Mouse (Mus musculus) midbrain, embryonic 15.5 days (tissue): ENCODE data around the gene Samd8. TPM values are rescaled to one million over a fixed set of nuclear protein-coding genes. Genes with fewer than 3 reads are reported as not detected.

Experiments
- ATAC-seq: fragments of 200-750 bp; cut with Nextera tagmentation; replicated peaks from 2 replicates; pipeline ENCODE4 v1.8.0; 2017; ENCODE audit warnings: moderate TSS enrichment
- H3K27ac ChIP-seq: fragments of 300-500 bp; sonication (generic); 2 replicates; pipeline ENCODE4 v1.5.1; 2015; ENCODE audit warnings: mild to moderate bottlenecking, inconsistent platforms
- H3K27me3 ChIP-seq: fragments of 300-500 bp; sonication (generic); replicated peaks from 2 replicates; pipeline ENCODE4 v1.6.1; 2015; ENCODE audit warnings: inconsistent platforms
- H3K36me3 ChIP-seq: fragments of 300-500 bp; sonication (generic); replicated peaks from 2 replicates; pipeline ENCODE4 v1.6.1; 2015; ENCODE audit warnings: inconsistent platforms
- H3K4me1 ChIP-seq: fragments of 300-500 bp; sonication (generic); 2 replicates; pipeline ENCODE4 v1.6.1; 2015; ENCODE audit warnings: inconsistent platforms
- H3K4me2 ChIP-seq: fragments of 300-500 bp; sonication (generic); 2 replicates; pipeline ENCODE4 v1.6.1; 2015; ENCODE audit warnings: inconsistent platforms, mild to moderate bottlenecking, moderate library complexity
- H3K4me3 ChIP-seq: fragments of 300-500 bp; sonication (generic); 2 replicates; pipeline ENCODE4 v1.5.1; 2015; ENCODE audit warnings: mild to moderate bottlenecking, inconsistent platforms
- H3K9ac ChIP-seq: fragments of 300-500 bp; sonication (generic); 2 replicates; pipeline ENCODE4 v1.6.1; 2015; ENCODE audit warnings: mild to moderate bottlenecking, inconsistent platforms
- H3K9me3 ChIP-seq: fragments of 300-500 bp; sonication (generic); 2 replicates; pipeline ENCODE4 v1.6.1; 2016; ENCODE audit warnings: inconsistent platforms
- WGBS: fragments of 180-500 bp; shearing (Covaris S2); methylation state at CpG from one replicate; pipeline ENCODE4 v1.1.7; 2015; ENCODE audit warnings: mixed read lengths; 5-methylcytosine and 5-hydroxymethylcytosine counted together
- polyA plus RNA-seq: library from polyadenylated mRNA; unstranded; fragments of >200 nt; fragmentation: Nextera tagmentation; extraction: Ambion mirVana; gene quantifications from 2 replicates; pipeline ENCODE4 v1.2.1, GENCODE M21; 2015

The Samd8 gene
- polyA plus RNA-seq, 1 experiment from 2014 or later: 22.2 TPM

DNA sequence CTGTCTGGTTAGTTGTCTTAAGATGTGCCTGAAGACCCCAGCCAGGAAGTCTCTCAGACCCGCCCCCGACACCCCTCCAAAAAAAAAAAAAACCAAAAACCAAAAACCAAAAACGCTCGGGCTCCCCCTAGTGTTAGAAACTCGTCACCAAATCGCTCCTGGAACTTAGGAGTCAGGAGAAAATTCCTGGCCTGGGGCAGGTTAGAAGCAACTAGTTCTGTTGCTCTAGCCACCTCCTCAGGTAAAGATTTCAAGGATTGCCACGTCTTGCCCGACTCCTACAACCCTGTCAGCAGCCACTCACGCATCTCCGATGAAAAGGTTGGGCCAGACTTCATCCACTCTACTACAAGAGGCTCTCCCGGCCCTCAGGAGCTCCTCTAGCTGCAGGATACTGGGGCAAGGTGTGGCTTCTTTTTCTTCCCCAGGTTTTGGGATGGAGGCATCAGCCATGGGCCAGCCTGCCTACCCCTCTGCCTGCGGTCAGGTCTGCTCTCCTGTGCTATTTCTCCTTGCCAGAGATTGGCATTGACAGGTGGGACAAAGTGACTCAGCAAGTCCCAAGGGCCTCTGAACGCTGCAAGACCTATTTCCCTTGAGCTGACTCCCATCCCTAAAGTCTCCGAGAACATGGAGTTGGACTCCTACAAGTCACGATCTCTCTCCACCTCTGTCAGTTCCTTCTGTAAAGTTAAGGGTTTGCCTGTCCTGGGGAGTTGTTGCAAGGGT lies 2.0 kb upstream of the Samd8 start:
- 43% methylated on average over 15 of the region's 15 CpGs for WGBS

DNA sequence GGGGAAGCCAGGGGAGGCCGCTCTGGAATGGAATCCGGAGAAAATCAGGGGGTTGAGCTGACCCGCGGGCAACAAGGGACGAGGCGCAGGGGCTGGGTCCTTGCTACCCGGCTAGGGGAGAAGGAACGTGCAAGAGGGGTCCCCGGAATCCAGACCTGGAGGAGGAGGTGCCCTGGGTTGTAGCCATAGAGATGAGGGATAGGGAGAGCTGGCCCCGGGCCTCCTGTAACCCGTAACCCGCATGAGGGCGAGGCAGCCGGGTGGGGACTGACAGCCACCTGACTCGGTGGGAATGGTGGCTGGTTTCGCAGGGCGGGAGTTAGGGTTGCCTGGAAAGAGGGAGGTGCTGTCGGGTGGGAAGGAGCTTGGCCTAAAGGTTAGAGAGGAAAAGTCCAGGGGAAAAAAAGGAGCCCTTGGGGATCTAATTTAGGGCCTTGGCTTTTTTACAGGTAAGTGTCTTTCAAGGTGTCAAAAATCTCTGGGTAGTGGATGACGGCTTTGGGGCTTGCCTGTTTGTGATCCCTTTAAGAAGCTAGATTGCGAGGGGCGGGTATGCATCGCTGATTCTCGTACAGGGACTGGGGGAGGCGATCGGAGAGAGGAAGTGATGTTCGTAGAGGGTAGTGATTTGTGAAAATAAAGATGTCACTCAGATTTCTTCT lies 681 bp downstream of the Samd8 start, which contains the start of gene Dusp13:
Gene Dusp13, minus strand, starts transcription at position 301 of the 662 bp plus-strand sequence.
- peak; percentile 77 for ATAC-seq
- H3K9me3 ChIP-seq: no peaks in the 10 kb centered on the region
- H3K4me1 ChIP-seq: peaks cover 19% of the 10 kb centered on the region
- H3K27ac ChIP-seq: peak within 1 kb of the TSS; percentile 89
- peak within 1 kb of the TSS; percentile 79 for H3K9ac ChIP-seq
- peak within 1 kb of the TSS; percentile 83 for H3K4me3 ChIP-seq
- no peaks in the 10 kb centered on the region for H3K36me3 ChIP-seq
- 0% methylated on average over 26 of the region's 26 CpGs for WGBS
- peak within 1 kb of the TSS; percentile 69 for H3K4me2 ChIP-seq
- no peaks in the 10 kb centered on the region for H3K27me3 ChIP-seq

More for the DNA sequence above, 2.0 kb upstream of the Samd8 start:
- no peak for ATAC-seq
- no peaks in the 10 kb centered on the region for H3K27me3 ChIP-seq
- H3K4me1 ChIP-seq: peaks cover 15% of the 10 kb centered on the region
- H3K4me3 ChIP-seq: no peak overlapping the region
- no peaks in the 10 kb centered on the region for H3K9me3 ChIP-seq
- no peak overlapping the region for H3K27ac ChIP-seq
- no peak overlapping the region for H3K4me2 ChIP-seq
- no peak overlapping the region for H3K9ac ChIP-seq
- no peaks in the 10 kb centered on the region for H3K36me3 ChIP-seq

DNA sequence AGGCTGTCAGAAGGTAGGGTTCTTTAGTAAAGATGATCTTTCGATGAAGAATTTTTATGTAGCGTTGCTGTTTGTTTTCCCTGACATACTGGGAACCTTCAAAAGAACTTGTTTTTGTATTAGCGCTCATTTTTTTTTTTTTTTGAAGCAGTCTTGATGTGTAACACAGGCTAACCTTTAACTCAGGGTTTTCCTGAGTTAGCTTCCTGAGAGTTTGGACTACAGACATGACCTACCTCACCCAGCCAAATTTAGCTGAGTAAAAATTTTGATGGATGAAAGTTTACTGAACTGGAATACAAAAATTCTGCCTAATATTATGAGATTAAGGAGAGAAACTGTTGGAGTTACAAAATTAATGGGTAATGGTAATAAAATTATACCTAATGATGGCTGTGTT lies 2.1 kb downstream of the Samd8 start:
- Histone ChIP-seq H3K4me2 (peak overlapping the region; percentile 69), H3K9me3 (no peaks in the 10 kb centered on the region), H3K4me1 (peaks cover 19% of the 10 kb centered on the region), H3K27me3 (no peaks in the 10 kb centered on the region), H3K4me3 (no peak overlapping the region), H3K9ac (no peak overlapping the region; the same call in 1 of the 2 replicates), H3K27ac (no peak overlapping the region), H3K36me3 (no peaks in the 10 kb centered on the region)
- 85% methylated on average over 3 of the region's 3 CpGs for WGBS
- ATAC-seq: no peak

DNA sequence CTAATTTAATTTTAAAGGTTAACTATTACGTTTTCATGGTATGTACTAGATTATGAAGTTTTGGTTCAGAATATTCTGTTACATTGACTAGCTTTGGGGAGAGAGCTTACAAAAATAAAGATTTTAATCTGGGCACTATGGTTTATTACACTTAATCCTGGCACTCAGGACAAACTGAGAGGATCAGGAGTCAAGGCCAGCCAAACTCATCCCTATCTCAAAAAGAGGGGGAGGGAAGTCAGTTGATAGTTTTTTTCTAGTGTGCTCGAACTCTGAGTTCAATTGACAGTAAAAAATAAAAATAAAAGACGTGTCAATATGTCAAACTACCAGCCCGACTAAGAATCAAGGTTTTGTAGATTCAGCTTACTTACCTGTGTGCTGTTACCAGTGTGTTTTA lies 3.0 kb downstream of the Samd8 start:
- H3K27ac ChIP-seq: no peak overlapping the region
- H3K4me1 ChIP-seq: peaks cover 19% of the 10 kb centered on the region
- no peaks in the 10 kb centered on the region for H3K36me3 ChIP-seq
- 82% methylated on average over 4 of the region's 4 CpGs for WGBS
- H3K27me3 ChIP-seq: no peaks in the 10 kb centered on the region
- H3K4me3 ChIP-seq: no peak overlapping the region
- no peaks in the 10 kb centered on the region for H3K9me3 ChIP-seq
- H3K9ac ChIP-seq: no peak overlapping the region
- ATAC-seq: no peak
- H3K4me2 ChIP-seq: no peak overlapping the region

DNA sequence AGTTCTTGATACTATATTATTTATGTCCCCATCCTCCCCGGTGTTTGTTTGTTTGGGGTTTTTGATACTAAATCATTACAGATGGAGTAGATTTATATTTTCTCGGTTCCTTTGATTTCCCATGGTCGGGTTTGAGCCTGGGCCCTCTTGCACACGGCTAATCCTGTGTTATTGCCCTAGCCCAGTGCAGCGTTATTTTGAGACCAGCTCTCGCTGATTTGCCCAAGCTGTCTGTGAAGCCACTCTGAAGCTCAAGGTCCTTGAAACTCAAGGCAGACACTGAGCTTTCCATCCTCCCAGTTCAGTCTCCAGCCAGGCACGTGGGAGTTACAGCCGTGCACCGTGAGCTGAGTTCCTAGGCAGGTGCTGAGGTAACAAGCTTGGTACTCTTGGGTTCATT lies 11.2 kb downstream of the Samd8 start:
- Histone ChIP-seq H3K27ac (no peak overlapping the region), H3K4me1 (0 out of 2 replicates have a peak, but pooled peaks cover 2% of the 10 kb centered on the region), H3K9ac (no peak overlapping the region), H3K9me3 (no peaks in the 10 kb centered on the region), H3K4me2 (no peak overlapping the region), H3K36me3 (no peaks in the 10 kb centered on the region), H3K4me3 (no peak overlapping the region), H3K27me3 (no peaks in the 10 kb centered on the region)
- ATAC-seq: no peak
- WGBS: 93% methylated on average over 9 of the region's 9 CpGs

DNA sequence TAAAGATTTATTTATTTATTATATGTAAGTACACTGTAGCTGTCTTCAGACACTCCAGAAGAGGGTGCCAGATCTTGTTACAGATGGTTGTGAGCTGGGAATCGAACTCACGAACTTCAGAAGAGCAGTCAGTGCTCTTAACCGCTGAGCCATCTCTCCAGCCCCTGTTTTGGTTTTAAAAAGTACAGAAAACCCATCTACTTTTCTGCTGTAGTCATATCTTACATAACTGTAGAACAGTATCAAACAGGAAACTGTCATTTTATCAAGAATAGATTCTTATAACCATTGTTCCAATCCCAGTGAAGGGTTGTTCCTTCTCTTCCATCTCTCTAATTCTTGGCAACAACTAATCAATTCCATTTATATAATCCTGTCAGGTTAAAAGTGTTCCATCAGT lies 13.4 kb downstream of the Samd8 start:
- Histone ChIP-seq H3K36me3 (no peaks in the 10 kb centered on the region), H3K9ac (no peak overlapping the region), H3K27ac (no peak overlapping the region), H3K4me2 (no peak overlapping the region), H3K27me3 (no peaks in the 10 kb centered on the region), H3K4me3 (no peak overlapping the region), H3K9me3 (no peaks in the 10 kb centered on the region), H3K4me1 (0 out of 2 replicates have a peak, but pooled peaks cover 10% of the 10 kb centered on the region)
- 92% methylated on average over 3 of the region's 3 CpGs for WGBS
- no peak for ATAC-seq

DNA sequence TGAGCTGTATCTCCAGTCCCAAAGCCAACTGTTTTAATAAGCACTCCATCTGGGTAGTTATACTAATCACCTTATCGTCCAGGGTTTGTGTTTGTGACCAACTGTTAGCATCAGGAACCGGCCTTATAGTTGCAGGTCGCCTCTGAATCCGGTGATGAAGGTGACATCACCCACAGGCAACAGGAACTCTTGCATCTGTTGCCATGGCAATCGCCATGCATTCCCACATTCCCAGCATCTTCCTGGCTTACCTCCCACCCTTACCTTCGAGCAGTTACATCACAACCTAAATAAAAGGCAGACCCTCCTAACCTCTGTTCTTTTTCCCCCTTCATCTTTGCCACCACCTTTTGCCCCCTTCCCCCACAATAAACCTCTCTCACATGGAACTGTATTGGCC lies 14.3 kb downstream of the Samd8 start:
- no peaks in the 10 kb centered on the region for H3K36me3 ChIP-seq
- no peak for ATAC-seq
- H3K4me2 ChIP-seq: no peak overlapping the region

DNA sequence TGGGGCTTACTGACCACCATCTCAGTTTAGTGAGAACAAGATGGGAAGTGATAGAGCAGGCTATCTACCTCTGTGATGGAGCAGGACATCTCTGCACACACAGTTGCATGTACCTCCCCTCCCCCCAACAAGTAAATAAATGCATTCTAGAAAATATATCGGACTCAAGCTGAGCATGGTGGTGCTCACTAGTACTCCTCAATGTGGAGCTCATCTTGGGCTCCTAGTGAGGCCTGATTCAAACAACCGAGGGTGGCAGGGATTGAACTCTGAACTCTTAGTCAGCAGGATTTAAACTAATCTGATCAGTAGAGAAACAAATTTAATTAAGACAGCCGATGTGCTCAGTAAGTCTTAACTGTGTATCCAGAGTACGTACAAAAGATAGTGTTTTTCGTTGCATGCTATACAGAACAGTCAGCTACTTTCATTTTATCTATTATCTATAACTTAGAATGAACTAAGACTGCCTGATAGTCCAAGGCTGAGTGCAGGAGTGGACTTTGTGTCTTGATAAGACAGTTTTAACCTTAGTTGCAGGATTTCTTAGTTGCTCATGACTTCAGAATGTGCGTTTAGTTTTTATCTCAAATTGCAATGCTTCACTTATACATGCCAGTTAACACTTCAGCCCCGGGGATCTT lies 15.5 kb downstream of the Samd8 start:
- 72% methylated on average over 7 of the region's 7 CpGs for WGBS
- no peak for ATAC-seq
- no peaks in the 10 kb centered on the region for H3K36me3 ChIP-seq
- no peak overlapping the region for H3K27ac ChIP-seq
- H3K9me3 ChIP-seq: no peaks in the 10 kb centered on the region
- H3K27me3 ChIP-seq: no peaks in the 10 kb centered on the region
- H3K4me3 ChIP-seq: no peak overlapping the region
- H3K4me2 ChIP-seq: no peak overlapping the region
- H3K4me1 ChIP-seq: 0 out of 2 replicates have a peak, but pooled peaks cover 10% of the 10 kb centered on the region
- no peak overlapping the region for H3K9ac ChIP-seq

More for the DNA sequence above, 14.3 kb downstream of the Samd8 start:
- no peak overlapping the region for H3K9ac ChIP-seq
- 0 out of 2 replicates have a peak, but pooled peaks cover 10% of the 10 kb centered on the region for H3K4me1 ChIP-seq
- no peak overlapping the region for H3K4me3 ChIP-seq
- H3K27ac ChIP-seq: no peak overlapping the region
- no peaks in the 10 kb centered on the region for H3K9me3 ChIP-seq
- H3K27me3 ChIP-seq: no peaks in the 10 kb centered on the region
- 87% methylated on average over 6 of the region's 6 CpGs for WGBS

DNA sequence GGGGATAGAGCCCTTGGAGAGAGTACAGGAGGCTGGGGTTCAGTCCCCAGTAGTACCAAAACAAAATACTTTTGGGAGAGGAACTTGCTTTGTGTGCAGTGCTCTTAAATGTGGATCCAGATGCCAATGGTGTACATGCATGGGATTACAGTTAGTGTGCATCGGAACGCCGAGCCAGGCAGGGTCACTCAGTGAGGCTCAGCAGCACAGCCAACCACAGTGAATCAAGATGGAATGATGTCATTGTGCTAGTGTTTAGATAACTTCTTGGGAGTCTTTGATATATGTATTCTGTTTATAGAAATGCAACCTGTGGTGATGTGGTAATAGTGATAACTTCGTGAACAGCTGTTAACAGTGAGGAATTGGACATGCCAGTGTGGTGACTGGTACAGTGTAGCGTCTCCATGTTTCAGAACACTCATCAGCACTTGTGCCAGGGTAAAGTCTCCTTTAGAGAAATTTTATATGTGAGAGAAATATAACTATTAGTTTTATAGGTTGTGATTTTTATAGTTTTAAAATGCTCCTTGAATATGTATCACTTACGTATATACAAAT lies 16.1 kb downstream of the Samd8 start:
- Histone ChIP-seq H3K4me3 (no peak overlapping the region), H3K4me1 (0 out of 2 replicates have a peak, but pooled peaks cover 10% of the 10 kb centered on the region), H3K9ac (no peak overlapping the region), H3K36me3 (no peaks in the 10 kb centered on the region), H3K9me3 (no peaks in the 10 kb centered on the region), H3K4me2 (no peak overlapping the region), H3K27me3 (no peaks in the 10 kb centered on the region), H3K27ac (no peak overlapping the region)
- WGBS: 92% methylated on average over 6 of the region's 6 CpGs
- ATAC-seq: no peak

DNA sequence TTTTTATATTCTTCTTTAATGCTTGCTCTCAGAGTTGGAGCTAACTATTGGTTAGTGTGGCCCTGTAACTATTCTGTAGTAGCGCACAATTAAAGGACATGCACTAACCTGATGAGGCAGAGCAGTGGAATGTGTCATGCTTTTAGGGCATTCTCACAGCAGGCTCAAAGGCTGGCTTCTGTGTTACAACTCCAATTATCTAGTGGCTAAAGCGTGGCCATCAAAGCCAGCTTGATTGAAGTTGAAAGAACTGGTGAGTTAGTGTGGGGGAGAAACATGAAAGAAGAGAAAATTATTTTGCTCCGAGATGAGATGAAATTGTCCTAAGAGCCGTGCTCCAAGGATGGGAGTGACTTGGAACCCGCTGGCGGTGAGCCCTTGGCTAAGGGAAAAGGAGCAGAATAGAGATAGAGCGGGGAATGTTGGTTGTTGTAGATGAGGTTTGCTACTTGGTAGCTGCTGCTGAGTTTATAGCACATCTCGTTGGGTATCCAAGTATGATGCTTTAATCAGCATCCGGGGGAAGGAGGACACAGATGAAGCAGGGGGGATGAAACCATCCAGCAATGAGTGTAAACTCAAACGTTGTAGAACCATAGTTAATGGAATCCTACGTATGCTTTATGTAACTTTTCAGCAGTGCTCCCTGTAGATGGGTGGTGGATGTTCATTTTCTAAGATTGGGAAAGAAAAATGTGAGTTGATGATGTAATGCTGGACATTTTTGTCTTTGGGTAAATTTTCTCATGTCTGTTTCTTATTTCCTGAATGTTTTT lies 22.4 kb downstream of the Samd8 start:
- H3K4me3 ChIP-seq: no peak overlapping the region
- no peak overlapping the region for H3K27ac ChIP-seq
- H3K9ac ChIP-seq: no peak overlapping the region
- H3K27me3 ChIP-seq: no peaks in the 10 kb centered on the region
- no peak overlapping the region for H3K4me2 ChIP-seq
- peaks cover 6% of the 10 kb centered on the region; the same call in 1 of the 2 replicates for H3K36me3 ChIP-seq
- H3K4me1 ChIP-seq: 0 out of 2 replicates have a peak, but pooled peaks cover 7% of the 10 kb centered on the region
- no peaks in the 10 kb centered on the region for H3K9me3 ChIP-seq
- WGBS: 73% methylated on average over 11 of the region's 11 CpGs
- ATAC-seq: no peak

DNA sequence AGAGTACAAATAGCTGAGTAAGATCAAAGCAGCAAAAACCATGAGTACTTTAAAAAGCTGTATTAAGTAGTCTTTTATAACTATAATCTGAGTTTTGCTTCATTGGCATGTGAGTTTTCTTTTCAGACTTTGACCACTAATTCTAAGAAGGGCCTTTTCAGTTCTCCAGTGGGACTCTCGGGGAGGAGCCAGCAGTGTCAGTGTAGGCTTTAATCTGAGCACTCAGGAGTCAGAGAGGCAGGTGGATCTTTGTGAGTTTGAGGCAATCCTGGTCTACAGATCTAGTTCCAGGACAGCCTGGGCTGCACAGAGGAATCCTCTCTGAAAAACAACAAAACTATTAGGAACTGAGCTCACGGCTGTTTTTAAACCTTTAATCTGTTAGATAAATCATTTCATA lies 23.6 kb downstream of the Samd8 start:
- H3K27me3 ChIP-seq: no peaks in the 10 kb centered on the region
- no peak overlapping the region for H3K4me2 ChIP-seq
- no peak overlapping the region for H3K27ac ChIP-seq
- WGBS: 56% methylated on average over 2 of the region's 2 CpGs
- no peaks in the 10 kb centered on the region for H3K4me1 ChIP-seq
- no peaks in the 10 kb centered on the region for H3K9me3 ChIP-seq
- H3K36me3 ChIP-seq: peaks cover 9% of the 10 kb centered on the region; the same call in 1 of the 2 replicates
- no peak for ATAC-seq
- H3K4me3 ChIP-seq: no peak overlapping the region
- no peak overlapping the region for H3K9ac ChIP-seq
